Mouse (Mus musculus) brown adipose tissue, adult 24 weeks (tissue): ENCODE results near the gene Fanca. TPM values are rescaled to one million over a fixed set of nuclear protein-coding genes. Genes with fewer than 3 reads are reported as not detected.

Source experiments
- H3K27ac ChIP-seq: fragments of 200-500 bp; replicated peaks from 2 replicates; pipeline ENCODE4 v1.5.1; 2012; ENCODE audit warnings: low read depth, mild to moderate bottlenecking, low read length
- H3K4me1 ChIP-seq: fragments of 200-500 bp; 2 replicates; pipeline ENCODE4 v1.6.1; 2012; ENCODE audit warnings: low read length, mixed read lengths; ENCODE audit not compliant: control insufficient read depth, insufficient read depth, insufficient read length
- H3K4me3 ChIP-seq: fragments of 200-500 bp; 2 replicates; pipeline ENCODE4 v1.5.1; 2012; ENCODE audit warnings: low read depth, mild to moderate bottlenecking, low read length, moderate library complexity; ENCODE audit not compliant: insufficient read depth
- polyA plus RNA-seq: library from polyadenylated mRNA; stranded (reverse); fragments of >200 nt; gene quantifications from 2 replicates; pipeline ENCODE4 v1.2.4, GENCODE M21; 2012; ENCODE audit not compliant: missing spikeins, insufficient read depth, insufficient read length

The Fanca gene
- polyA plus RNA-seq, result not detected in 2 replicates

DNA sequence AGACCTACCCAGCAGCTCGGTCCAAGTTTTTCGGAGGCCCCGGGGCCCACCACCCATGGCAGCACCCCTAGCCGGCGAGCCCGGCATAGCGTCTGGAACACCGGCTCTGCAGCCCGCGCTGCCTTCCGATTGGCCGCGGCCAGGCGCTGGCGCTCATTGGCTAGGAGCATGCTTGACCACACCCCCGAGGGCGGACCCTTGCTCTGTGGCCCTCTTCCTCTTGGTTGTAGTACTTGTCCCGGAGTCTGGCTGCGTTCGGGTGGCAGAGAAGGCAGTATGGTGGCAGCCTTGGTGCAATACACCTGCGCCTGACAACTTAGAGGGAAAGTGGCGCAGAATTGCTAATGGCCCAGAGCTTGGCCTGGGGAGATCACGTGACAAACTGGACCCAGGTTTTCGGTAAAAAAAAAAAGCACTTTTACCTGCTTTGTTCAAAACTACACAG lies at the start of gene Fanca:
Gene Fanca, minus strand, starts transcription at position 110 of the 445 bp plus-strand sequence.
- no peaks in the 10 kb centered on the region for H3K4me1 ChIP-seq
- H3K27ac ChIP-seq, result no peak within 1 kb of the TSS
- peak within 1 kb of the TSS; percentile 57 for H3K4me3 ChIP-seq

DNA sequence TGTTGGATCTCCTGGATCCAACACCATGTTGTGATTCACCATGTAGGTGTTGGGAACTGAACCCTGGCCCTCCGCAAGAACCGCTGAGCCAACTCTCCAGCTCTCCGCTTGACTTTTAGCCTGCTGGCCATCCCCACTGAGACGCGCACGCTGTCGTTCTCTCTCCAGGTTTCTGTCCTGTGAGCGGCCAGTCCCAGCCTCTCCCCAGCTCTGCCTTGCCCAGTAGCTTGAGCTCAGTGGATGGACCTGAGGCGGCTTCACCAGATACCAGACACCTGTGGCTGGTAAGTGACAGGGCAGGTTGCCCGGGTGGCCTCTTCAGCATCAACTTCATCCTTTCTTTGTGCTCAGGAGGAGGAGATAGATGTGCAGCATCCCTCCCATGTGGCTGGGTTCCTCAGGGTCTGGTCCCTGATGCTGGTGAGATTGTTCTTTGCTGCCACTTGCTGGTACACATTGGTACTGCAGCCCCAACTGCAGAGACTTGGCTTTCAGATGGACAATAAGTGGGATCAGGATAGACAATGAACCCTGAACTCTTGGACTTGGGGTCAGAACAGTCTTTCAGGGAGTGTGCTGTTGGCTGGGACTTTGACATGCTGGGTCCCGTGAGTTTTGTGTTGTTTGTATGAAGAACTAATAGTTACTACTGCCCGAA lies 42.8 kb upstream of the Fanca start:
- no peak overlapping the region for H3K4me3 ChIP-seq
- H3K27ac ChIP-seq, result no peak overlapping the region
- H3K4me1 ChIP-seq, result no peaks in the 10 kb centered on the region

DNA sequence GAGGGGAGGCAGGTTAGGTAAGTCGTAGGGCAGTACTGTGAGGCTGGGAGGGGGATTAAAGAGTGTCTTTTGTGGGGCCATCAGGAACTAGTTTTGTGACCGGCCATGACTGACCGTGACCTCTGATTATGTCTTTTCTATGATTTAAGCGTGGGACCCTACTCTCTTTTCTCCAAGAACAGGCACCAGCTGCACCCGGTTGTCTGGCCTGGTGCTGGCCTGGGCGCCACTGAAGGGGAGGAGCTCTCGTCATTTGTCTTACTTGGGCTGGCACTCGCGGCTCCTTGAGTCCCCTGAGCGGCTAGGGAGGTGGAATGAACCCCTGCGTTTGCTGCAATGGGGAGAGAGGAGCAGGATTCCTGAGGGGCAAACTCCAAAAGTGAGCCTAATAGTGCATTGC lies 34.8 kb upstream of the Fanca start:
- H3K4me3 ChIP-seq, result no peak overlapping the region
- H3K27ac ChIP-seq, result no peak overlapping the region
- no peaks in the 10 kb centered on the region for H3K4me1 ChIP-seq

DNA sequence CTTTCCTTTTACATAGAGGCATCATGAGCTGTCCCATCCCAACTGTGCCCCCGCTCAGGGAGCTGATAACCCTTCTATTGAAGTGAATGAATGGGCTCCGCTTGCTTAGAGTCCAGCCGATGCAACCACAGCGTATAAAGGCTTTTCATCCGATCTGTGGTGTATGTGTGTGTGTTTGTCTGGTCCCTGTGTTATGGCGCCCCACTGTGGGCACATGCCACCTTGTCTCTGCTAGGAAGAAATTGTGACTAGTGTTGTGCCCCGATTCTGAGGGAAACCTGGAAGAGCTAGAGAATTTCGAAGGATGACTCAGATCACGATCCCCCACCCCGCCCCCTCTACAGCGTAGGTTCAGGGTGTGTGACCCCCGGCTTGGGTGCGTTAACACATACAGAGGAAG lies 34.4 kb upstream of the Fanca start:
- no peak overlapping the region for H3K27ac ChIP-seq
- H3K4me1 ChIP-seq, result no peaks in the 10 kb centered on the region
- no peak overlapping the region for H3K4me3 ChIP-seq

DNA sequence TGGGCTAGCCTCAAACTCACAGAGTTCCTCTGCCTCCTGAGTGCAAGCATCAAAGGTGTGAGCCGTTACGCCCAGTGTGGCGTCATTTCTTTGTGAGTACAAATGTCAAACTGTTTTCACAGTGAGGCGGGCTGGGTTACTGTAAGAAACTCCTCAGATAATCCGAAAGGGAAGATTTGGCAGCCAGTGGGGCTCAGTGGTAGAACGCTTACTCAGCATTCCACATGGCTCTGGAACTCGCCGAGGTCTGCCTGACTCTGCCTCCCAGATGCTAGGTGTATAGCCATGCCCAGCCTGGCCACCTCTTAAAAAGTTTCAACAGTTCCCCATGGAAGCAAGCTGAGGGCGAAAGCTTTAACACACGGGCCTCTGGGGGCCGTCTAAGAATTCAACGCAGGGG lies 33.7 kb upstream of the Fanca start:
- Histone ChIP-seq H3K4me1 (no peaks in the 10 kb centered on the region), H3K27ac (no peak overlapping the region), H3K4me3 (no peak overlapping the region)

DNA sequence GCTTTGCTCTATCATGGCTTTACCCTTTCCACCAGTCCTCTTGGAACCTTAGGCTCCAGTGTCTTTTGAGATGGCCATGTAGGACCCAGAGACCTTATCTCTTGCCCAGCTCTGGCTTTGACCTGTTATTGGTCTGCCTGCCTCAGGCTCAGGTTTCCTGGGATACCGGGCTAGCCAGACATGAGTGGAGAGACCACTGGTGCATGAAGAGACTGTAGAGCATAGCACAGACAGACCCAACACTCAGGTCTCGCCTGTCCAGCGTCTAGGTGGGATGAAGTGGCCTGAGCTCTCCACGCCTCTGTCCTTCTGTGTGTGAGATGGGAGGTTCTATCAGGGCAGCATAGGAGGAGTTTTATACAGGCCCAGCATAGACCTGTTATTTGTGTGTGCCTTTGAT lies 30.7 kb upstream of the Fanca start:
- Histone ChIP-seq H3K4me3 (no peak overlapping the region), H3K4me1 (no peaks in the 10 kb centered on the region)

DNA sequence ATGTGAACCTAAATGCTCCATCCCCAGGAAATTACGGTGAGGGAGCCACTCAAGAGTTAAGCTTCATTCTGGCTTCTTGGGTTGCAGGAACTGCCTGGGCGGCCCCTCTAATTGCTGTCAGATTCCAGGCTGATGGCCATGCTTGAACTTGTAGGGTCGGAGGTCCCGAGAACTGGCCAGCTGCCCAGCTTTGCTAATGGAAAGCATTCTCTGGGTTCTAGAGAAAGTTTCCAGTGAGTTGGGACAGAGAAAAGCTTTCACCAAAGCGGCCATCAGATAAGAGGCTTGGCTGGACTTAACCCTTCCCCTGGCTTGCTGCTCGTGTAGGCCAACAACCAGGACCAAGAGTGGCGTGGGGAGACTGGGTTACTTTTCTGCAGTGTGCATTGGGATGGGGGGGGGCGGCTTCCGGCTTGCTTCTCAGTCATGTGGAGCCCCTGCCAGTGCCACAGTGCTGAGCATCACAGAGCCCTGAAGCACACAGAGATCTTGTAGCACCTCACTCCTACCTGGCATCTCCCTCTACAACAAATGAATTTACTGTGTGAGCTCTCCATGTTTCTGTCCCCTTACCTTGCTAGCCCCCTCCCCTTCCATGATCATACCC lies 30.0 kb upstream of the Fanca start:
- Histone ChIP-seq H3K27ac (no peak overlapping the region), H3K4me1 (no peaks in the 10 kb centered on the region), H3K4me3 (no peak overlapping the region)

More for the DNA sequence above, 30.7 kb upstream of the Fanca start:
- H3K27ac ChIP-seq, result no peak overlapping the region

DNA sequence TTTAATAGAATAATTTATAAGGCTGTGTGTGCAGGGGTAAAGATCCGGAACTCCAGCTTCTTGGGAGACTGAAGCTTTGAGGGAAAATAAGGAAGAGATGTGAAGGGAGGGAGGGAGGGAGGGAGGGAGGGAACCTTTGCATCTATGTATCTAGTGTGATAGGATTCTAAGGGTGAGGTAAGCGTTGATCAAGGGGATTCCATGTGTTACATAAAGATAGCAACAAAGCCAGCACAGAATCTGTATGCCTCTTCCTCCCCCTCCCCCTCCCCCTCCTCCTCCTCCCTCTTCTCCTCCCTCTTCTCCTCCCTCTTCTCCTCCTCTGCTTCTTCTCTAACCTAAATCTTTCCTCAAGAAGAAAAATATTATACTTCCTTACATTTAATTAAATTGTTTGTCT lies 28.9 kb upstream of the Fanca start:
- Histone ChIP-seq H3K4me3 (no peak overlapping the region), H3K4me1 (no peaks in the 10 kb centered on the region), H3K27ac (no peak overlapping the region)

DNA sequence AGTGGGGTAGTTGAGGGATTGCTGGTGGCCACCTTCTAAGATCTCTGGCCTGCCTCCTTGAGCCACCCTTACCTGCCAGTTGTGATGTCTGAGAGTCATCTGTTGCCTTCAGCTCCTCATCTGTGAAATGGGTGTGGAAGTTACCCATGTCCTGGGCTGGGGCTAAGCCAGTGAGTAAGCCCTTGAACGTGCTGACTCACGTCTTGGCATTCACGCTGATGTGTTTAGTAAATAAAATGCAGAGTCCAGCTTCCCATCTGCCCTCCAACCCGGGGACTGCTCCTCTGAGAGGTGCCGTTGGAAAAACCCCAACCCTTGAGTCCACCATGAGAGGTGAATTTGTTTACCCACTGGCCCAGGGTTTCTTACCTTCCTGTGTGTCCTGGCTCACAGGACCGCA lies 27.5 kb upstream of the Fanca start:
- Histone ChIP-seq H3K4me3 (no peak overlapping the region), H3K4me1 (peaks cover 4% of the 10 kb centered on the region; the same call in 1 of the 2 replicates), H3K27ac (no peak overlapping the region)

DNA sequence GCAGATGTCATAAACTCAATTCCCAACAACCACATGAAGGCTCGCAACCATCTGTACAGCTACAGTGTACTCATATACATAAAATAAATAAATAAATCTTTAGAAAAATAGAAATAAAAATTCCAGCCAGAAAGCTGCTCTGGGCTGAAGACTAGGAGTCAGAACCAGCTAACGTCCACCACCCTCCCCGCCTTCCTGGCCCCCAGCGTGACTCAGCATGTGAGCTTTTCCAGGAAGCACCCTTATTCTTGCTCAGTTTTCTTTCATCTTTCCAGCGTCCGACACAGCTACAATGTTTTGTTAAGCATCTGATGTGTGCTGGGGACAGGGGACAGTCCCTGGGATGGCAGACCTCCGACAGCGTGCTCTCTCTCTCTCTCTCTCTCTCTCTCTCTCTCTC lies 26.8 kb upstream of the Fanca start:
- H3K4me1 ChIP-seq, result peaks cover 4% of the 10 kb centered on the region; the same call in 1 of the 2 replicates
- no peak overlapping the region for H3K27ac ChIP-seq
- no peak overlapping the region for H3K4me3 ChIP-seq

DNA sequence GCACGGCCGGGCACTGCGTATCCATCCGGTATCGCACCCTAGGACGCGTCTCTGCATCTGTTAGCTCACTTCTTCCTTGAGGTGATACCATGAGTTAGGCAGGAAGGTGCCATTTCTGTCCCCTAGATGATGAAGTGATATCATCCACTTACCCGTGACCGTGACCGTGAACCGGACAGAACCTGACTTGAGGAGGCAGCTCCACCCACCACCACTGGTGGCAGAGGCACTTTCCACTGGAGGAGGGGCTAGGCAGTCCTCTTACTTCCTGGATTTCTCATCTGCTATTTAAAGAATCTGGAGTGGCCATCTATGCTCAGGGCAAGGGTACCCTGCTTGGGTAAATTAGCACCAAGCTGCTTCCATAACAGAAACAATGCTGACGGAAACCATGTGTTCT lies 25.0 kb upstream of the Fanca start:
- Histone ChIP-seq H3K4me1 (peaks cover 4% of the 10 kb centered on the region; the same call in 1 of the 2 replicates), H3K27ac (no peak overlapping the region), H3K4me3 (no peak overlapping the region)

DNA sequence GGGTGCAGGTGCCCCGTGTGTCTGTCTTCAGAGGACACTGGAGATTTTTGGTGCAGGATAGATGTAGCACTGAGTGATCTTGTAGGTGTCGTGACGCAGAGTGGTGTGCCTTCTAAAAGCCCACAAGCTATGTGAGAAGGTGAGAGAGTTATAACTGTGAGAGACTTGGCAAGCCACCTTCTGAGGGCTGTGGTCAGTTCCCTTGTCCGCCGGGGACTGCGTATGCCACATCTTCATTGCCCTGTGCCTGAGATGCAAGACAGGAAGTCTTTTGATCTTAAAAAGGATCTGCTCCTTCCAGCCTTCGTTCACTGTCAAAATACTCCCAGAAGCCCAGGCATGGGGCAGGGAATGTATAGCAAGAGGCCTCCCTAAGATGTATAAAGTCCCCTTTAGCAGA lies 24.5 kb upstream of the Fanca start:
- H3K27ac ChIP-seq, result no peak overlapping the region
- H3K4me3 ChIP-seq, result no peak overlapping the region
- H3K4me1 ChIP-seq, result peaks cover 4% of the 10 kb centered on the region; the same call in 1 of the 2 replicates

DNA sequence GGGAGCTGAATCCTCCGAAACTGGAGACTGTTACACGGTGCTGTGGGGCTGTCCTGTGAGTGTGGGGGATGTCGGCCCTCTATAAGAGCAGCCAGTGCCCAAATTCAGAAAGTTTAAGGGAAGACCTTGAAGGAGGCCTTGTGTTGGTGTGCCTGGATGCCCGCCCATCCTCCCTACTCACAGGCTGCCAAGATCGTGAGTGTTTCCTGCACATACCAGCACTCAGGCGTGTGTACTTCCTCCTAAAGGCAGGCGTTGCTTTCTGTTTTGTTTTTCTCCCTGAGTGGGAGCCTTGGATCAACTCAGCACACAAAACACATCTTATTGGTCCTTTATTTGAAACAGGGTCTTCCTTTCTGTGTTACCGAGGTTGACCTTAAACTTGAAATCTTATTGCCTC lies 23.9 kb upstream of the Fanca start:
- Histone ChIP-seq H3K27ac (no peak overlapping the region), H3K4me3 (no peak overlapping the region), H3K4me1 (peaks cover 4% of the 10 kb centered on the region; the same call in 1 of the 2 replicates)

DNA sequence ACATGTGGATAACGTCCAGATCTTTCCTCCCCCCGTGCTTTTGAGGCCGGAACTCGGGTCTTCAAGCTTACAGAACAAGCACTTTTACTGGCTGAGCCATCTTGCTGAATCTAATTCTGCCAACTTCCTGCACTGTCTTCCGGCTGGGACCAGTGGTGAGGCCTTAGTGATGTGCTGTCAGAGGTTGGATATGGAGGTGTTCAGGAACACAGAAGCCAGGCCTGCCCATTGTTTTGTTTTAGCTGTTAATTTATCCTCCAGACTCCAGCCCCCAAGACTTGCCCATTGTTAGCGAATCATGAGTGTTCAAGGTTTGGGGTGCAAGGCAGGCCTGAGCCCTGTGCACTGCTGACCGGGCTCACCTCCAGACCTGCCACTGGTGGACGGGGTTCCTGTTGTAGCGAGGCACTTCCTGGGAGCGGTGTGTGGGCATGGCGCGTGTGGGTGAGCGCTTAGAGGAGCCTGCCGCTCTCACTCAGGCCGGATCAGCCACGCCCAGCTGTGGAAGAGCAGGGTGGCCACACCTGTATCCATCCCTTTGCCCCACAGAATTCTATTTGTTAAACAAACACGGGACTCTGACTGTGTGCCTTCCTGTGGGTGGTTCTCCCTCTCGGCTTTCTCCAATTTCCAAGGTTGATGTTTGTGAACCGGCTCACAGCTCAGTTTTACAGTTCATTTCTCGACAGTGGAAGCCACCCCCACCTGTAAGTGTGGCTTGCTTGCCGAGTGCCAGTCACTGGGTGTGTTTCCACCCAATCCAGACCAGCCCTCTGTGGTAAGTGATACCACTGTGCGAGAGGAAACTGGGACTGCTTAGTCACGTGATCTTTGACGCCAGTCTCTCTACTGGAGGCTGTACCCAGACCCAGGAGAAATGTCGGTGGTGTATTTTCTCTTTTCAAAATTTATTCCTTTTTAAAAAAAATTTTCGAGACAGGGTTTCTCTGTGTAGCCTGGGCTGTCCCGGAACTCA lies 23.0 kb upstream of the Fanca start:
- Histone ChIP-seq H3K4me3 (no peak overlapping the region), H3K4me1 (peaks cover 4% of the 10 kb centered on the region; the same call in 1 of the 2 replicates), H3K27ac (no peak overlapping the region)

DNA sequence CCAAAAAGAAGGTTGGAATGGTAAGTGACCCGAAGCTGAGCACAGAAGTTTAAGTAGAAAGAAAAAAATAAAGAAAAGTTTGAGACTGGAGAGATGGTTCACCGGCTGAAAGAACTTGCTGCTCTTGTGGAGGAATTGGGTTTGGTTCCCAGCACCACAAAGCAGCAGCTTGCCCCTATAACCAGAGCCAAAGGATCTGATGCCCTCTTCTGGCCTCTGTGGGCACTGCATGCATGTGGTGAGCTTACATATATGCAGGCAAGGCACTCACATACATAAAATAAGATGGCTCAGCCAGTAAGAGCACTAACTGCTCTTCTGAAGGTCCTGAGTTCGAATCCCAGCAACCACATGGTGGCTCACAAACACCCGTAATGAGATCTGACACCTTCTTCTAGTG lies 21.7 kb upstream of the Fanca start:
- no peak overlapping the region for H3K27ac ChIP-seq
- H3K4me3 ChIP-seq, result no peak overlapping the region

More for the DNA sequence above, 21.7 kb upstream of the Fanca start:
- H3K4me1 ChIP-seq, result peaks cover 4% of the 10 kb centered on the region; the same call in 1 of the 2 replicates
